Mouse (Mus musculus) forebrain, embryonic 12.5 days (tissue): ENCODE data around the gene As3mt. TPM values are rescaled to one million over a fixed set of nuclear protein-coding genes. Genes with fewer than 3 reads are reported as not detected.
"Not testable (repeated sequence)": the region's sequence is repeated elsewhere in the genome, so short reads cannot be mapped to it uniquely, and the experiment has no call there.

ENCODE experiments used
- ATAC-seq: fragments of 200-750 bp; cut with Nextera tagmentation; 2 replicates; pipeline ENCODE4 v1.8.0; 2017; ENCODE audit warnings: moderate TSS enrichment; ENCODE audit not compliant: low FRiP score
- H3K27ac ChIP-seq: fragments of 300-500 bp; sonication (generic); 2 replicates; pipeline ENCODE4 v1.5.1; 2016; ENCODE audit warnings: mild to moderate bottlenecking
- H3K27me3 ChIP-seq: fragments of 300-500 bp; sonication (generic); 2 replicates; pipeline ENCODE4 v1.6.1; 2016; ENCODE audit warnings: mild to moderate bottlenecking
- H3K36me3 ChIP-seq: fragments of 300-500 bp; sonication (generic); replicated peaks from 2 replicates; pipeline ENCODE4 v1.6.1; 2016; ENCODE audit warnings: mild to moderate bottlenecking
- H3K4me1 ChIP-seq: fragments of 300-500 bp; sonication (generic); 2 replicates; pipeline ENCODE4 v1.6.1; 2016
- H3K4me2 ChIP-seq: fragments of 300-500 bp; sonication (generic); 2 replicates; pipeline ENCODE4 v1.6.1; 2016; ENCODE audit warnings: mild to moderate bottlenecking, moderate library complexity
- H3K4me3 ChIP-seq: fragments of 300-500 bp; sonication (generic); replicated peaks from 2 replicates; pipeline ENCODE4 v1.5.1; 2016; ENCODE audit warnings: mild to moderate bottlenecking
- H3K9ac ChIP-seq: fragments of 300-500 bp; sonication (generic); 2 replicates; pipeline ENCODE4 v1.6.1; 2016; ENCODE audit warnings: mild to moderate bottlenecking
- H3K9me3 ChIP-seq: fragments of 300-500 bp; sonication (generic); 2 replicates; pipeline ENCODE4 v1.6.1; 2016
- WGBS: fragments of 180-500 bp; shearing (Covaris S2); methylation state at CpG from one replicate; pipeline ENCODE4 v1.1.7; 2016; 5-methylcytosine and 5-hydroxymethylcytosine counted together
- polyA plus RNA-seq: library from polyadenylated mRNA; unstranded; fragments of >200 nt; fragmentation: Nextera tagmentation; extraction: Ambion mirVana; gene quantifications from 2 replicates; pipeline ENCODE4 v1.2.1, GENCODE M21; 2016

The As3mt gene
- polyA plus RNA-seq, 1 experiment from 2014 or later = 17.7 TPM

- H3K4me1 ChIP-seq = peaks cover 5% of the 10 kb centered on the region; the same call in 1 of the 2 replicates
- no peak overlapping the region for H3K27ac ChIP-seq
- no peak for ATAC-seq
- no peak overlapping the region for H3K4me3 ChIP-seq
- H3K27me3 ChIP-seq = no peaks in the 10 kb centered on the region
- H3K9me3 ChIP-seq = no peaks in the 10 kb centered on the region
- H3K36me3 ChIP-seq = no peaks in the 10 kb centered on the region
- no peak overlapping the region for H3K4me2 ChIP-seq
- WGBS = 37% methylated on average over 5 of the region's 5 CpGs
- H3K9ac ChIP-seq = no peak overlapping the region
Observed at GRCm38 (mm10) chr19:46776391-46776790, 69.1 kb downstream of the As3mt start.

- H3K9me3 ChIP-seq = no peaks in the 10 kb centered on the region
- no peak overlapping the region for H3K4me2 ChIP-seq
- H3K27ac ChIP-seq = no peak overlapping the region
- no peak for ATAC-seq
- H3K4me1 ChIP-seq = peaks cover 5% of the 10 kb centered on the region; the same call in 1 of the 2 replicates
- WGBS = 82% methylated on average over 3 of the region's 3 CpGs
- no peak overlapping the region for H3K4me3 ChIP-seq
- no peaks in the 10 kb centered on the region for H3K36me3 ChIP-seq
- no peaks in the 10 kb centered on the region for H3K27me3 ChIP-seq
- no peak overlapping the region for H3K9ac ChIP-seq
Observed at GRCm38 (mm10) chr19:46776850-46777249, 69.6 kb downstream of the As3mt start.

GRCm38 (mm10) chr19:46777928-46778680 is 70.8 kb downstream of the As3mt start:
- Histone ChIP-seq H3K9ac (no peak overlapping the region), H3K4me3 (no peak overlapping the region), H3K27ac (no peak overlapping the region), H3K36me3 (no peaks in the 10 kb centered on the region), H3K9me3 (no peaks in the 10 kb centered on the region), H3K4me1 (no peaks in the 10 kb centered on the region), H3K4me2 (no peak overlapping the region), H3K27me3 (no peaks in the 10 kb centered on the region)
- WGBS = 71% methylated on average over 12 of the region's 12 CpGs
- ATAC-seq = no peak

GRCm38 (mm10) chr19:46779130-46779529 is 71.9 kb downstream of the As3mt start:
- not testable (repeated sequence) for H3K4me2 ChIP-seq, H3K4me1 ChIP-seq, H3K9ac ChIP-seq, H3K36me3 ChIP-seq, H3K27me3 ChIP-seq, H3K4me3 ChIP-seq, H3K27ac ChIP-seq, ATAC-seq, H3K9me3 ChIP-seq
- 100% methylated on average over 1 of the region's 1 CpGs for WGBS

- ATAC-seq = no peak
- WGBS = 81% methylated on average over 5 of the region's 5 CpGs
- H3K4me2 ChIP-seq = no peak overlapping the region
- no peak overlapping the region for H3K9ac ChIP-seq
- H3K9me3 ChIP-seq = no peaks in the 10 kb centered on the region
- no peaks in the 10 kb centered on the region for H3K27me3 ChIP-seq
- H3K27ac ChIP-seq = no peak overlapping the region
- H3K4me1 ChIP-seq = no peaks in the 10 kb centered on the region
- no peaks in the 10 kb centered on the region for H3K36me3 ChIP-seq
- no peak overlapping the region for H3K4me3 ChIP-seq
Observed at GRCm38 (mm10) chr19:46784038-46784437, 76.8 kb downstream of the As3mt start.

- Histone ChIP-seq H3K4me1 (no peaks in the 10 kb centered on the region), H3K27me3 (no peaks in the 10 kb centered on the region), H3K9ac (no peak overlapping the region), H3K4me2 (no peak overlapping the region), H3K4me3 (no peak overlapping the region), H3K9me3 (no peaks in the 10 kb centered on the region), H3K27ac (no peak overlapping the region), H3K36me3 (no peaks in the 10 kb centered on the region)
- ATAC-seq = no peak
- 88% methylated on average over 6 of the region's 6 CpGs for WGBS
Observed at GRCm38 (mm10) chr19:46784502-46784901, 77.2 kb downstream of the As3mt start.

- H3K4me1 ChIP-seq = no peaks in the 10 kb centered on the region
- WGBS = 85% methylated on average over 4 of the region's 4 CpGs
- ATAC-seq = no peak
- no peaks in the 10 kb centered on the region for H3K9me3 ChIP-seq
- H3K4me2 ChIP-seq = no peak overlapping the region
- no peak overlapping the region for H3K9ac ChIP-seq
- H3K27me3 ChIP-seq = no peaks in the 10 kb centered on the region
- H3K27ac ChIP-seq = no peak overlapping the region
- H3K36me3 ChIP-seq = no peaks in the 10 kb centered on the region
- no peak overlapping the region for H3K4me3 ChIP-seq
Observed at GRCm38 (mm10) chr19:46785633-46786032, 78.4 kb downstream of the As3mt start.

GRCm38 (mm10) chr19:46789782-46790181 is 82.5 kb downstream of the As3mt start:
- no peak overlapping the region for H3K9ac ChIP-seq
- no peaks in the 10 kb centered on the region for H3K9me3 ChIP-seq
- no peak overlapping the region for H3K4me3 ChIP-seq
- no peak overlapping the region for H3K4me2 ChIP-seq
- no peaks in the 10 kb centered on the region for H3K27me3 ChIP-seq
- H3K27ac ChIP-seq = no peak overlapping the region
- H3K36me3 ChIP-seq = no peaks in the 10 kb centered on the region
- ATAC-seq = no peak
- H3K4me1 ChIP-seq = peaks cover 5% of the 10 kb centered on the region; the same call in 1 of the 2 replicates
- 98% methylated on average over 1 of the region's 1 CpGs for WGBS

Other genes starting within 250 kb of the As3mt start
- 33.9 and 35.1 TPM in 2 replicates for gene Trim8, start 205.8 kb upstream of the As3mt start, polyA plus RNA-seq
- 216 and 224 TPM in 2 replicates for gene Arl3, start 134.3 kb upstream of the As3mt start, polyA plus RNA-seq
- 12.2 and 14.6 TPM in 2 replicates for gene Sfxn2, start 134.1 kb upstream of the As3mt start, polyA plus RNA-seq
- gene Wbp1l, start 108.4 kb upstream of the As3mt start, polyA plus RNA-seq = 43.2 and 44.5 TPM in 2 replicates
- not detected in 2 replicates for gene Cyp17a1, start 34.3 kb upstream of the As3mt start, polyA plus RNA-seq
- 14.6 and 14.8 TPM in 2 replicates for gene Borcs7, start 17.6 kb upstream of the As3mt start, polyA plus RNA-seq
- gene Cnnm2, start 54.1 kb downstream of the As3mt start, polyA plus RNA-seq = 3.6 and 3.9 TPM in 2 replicates